Mouse (Mus musculus): ENCODE data around the gene Ankrd26.
"Not testable (repeated sequence)": the region's sequence is repeated elsewhere in the genome, so short reads cannot be mapped to it uniquely, and the experiment has no call there.

Ankrd26 gene

DNA sequence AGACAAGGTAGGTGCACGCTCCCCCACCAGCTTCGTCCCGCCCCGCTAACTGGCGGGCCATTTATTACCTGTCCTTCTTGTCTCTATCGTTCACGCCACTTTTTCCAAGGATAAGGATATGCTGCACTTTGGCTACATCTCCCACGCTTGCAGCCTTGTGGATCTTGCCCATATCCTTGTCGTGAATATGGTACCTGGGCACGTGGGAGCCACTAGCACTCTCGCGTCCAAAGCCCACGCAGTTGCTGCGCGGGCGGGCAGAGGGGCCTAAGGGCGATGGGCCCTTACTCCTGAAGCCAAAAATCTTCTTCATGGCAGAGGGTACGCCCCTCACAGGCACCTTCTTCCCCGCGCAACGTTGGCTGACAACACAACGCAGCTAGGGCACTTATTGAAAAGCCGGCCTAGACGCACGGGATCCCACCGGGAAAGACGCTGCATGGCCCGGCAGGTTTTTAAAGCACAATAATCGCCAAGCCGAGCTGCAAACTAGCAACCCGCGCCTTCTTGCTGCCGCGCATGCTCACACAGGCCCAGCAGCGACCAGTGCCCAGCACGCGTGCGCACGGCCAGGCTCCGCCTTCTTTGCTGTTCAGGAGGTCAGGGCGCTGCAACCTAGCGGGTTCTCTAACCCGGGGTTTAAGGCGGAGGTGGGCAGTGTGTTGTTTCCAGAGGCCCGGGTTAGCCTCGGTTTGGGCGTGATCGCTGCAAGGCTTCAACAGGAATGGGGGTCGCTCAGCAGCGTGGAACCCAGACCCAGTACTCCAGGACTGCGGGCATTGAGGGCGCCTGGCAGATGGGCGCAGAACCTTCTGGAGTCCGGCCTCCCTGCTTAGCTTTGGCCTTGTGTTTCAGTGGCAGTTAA is at the start of gene Ankrd26:
Gene Ankrd26 (minus strand): TSS at position 482 of the 865 bp plus-strand sequence.
- peak; percentile 93 for DNase-seq

DNA sequence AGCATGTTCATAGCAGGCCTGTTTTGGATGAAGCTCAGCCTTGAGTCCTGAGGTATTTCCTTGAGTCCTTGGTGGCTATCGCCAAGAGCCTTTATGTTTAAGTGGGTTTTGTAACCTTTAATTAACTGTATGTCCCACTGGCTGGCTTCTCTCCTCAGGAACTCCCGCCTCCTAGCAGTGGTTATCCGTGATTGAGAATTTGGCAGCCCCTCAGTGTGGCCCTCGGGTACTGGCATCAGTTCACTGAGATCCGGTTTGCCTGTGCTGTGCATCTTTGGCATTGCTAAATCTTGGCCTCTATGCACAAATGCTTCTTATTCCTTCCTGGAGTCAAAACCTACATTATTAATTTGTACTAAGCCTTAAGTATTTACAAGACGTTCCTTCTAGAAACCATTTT is 46.9 kb upstream of the Ankrd26 start:
- DNase-seq: no peak

DNA sequence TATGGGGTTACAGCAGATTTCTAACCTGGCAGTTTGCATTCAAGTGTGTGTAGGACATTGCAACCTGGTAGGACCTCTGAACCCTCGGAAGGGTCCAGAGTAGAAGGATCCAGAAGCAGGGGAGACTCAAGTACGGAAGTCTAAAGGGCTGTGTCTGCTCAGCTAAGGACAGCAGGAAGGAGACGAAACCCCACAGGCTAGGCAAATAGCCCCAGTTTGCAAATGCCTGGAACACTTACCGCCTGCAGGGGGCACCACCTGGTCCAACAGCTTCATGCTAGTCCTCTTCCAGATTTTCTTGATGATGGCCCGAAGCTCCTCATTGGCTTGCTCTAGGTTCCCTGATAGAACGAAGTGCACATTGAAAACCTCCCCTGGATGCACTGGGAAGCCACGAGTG is 43.9 kb upstream of the Ankrd26 start:
- DNase-seq: no peak

DNA sequence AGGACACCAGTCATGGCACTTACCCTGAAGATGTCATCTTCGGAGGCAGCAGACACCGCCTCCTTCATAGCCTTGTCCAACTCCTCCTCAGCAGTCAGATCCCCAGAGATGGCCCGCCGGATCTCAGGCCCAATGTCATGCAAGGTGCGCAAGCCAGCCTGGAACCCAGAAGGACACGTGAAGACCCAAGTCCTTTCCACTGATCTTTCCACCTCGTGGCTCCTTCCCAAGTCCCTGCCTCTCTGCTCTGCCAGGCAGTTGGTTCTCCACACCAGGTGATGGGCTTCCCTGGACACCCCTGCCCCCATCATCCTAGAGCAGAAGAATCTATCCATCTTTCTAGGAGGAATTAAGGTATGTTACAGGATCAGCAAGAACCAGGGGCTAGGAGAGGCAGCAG is 41.8 kb upstream of the Ankrd26 start:
- no peak for DNase-seq

DNA sequence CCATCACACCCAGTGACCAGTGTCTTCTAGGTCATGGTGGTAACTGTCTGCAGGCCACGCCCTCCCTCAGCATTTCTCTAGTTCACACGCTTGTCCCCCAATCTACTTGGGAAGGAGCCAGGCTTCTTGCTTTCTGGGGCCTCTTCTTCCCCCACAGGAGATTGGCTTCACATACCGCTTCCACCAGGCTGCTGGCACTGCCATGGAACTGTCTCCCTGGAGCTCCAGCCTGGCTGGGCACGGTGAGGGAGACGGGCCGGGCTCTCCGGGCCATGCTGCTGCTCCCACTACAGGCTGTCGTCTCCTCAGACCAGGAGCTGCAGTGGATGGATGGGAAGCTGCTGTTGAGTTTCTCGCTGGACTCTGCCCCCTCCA is 33.6 kb upstream of the Ankrd26 start:
- no peak for DNase-seq

DNA sequence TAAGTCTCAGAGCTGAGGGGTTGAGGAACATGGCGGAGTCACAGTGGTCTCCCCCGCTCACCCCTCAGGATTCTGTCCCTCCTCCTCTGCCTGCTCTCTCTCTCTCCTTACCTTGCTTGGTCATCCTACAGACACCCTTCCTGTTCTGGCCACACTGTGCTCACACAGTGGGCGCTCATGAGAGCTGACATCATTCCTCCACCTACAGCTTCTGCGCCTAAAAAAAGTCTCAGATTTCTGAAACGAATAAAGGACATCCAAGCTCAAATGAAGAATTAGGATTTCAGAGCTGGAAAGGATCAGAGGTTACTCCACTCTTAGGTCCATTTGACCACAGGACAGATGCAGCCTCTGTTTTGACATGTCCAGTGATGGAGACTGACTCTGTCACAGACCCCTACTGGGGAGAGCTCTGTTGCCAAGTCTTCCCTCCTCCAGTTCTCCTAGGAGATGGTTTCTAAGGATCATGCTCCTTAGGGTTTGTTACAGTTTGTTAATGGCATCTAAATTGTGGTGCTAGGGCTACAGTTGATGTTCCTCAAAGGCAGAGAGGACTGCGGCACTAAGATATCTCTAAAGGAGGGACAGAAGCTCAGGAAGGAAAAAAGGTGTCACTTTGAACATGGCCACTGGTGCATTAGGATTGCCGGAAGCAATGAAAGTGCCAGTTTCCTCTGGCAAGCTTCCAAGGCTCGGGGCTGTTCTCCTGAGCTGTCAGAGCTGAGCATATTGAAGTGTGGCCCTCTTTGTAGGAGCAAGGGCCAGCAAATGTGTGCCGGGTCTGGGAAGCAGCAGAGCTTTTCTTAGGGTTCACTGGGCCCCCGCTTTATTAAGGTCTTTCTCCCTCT is 33.0 kb upstream of the Ankrd26 start:
- no peak for DNase-seq

DNA sequence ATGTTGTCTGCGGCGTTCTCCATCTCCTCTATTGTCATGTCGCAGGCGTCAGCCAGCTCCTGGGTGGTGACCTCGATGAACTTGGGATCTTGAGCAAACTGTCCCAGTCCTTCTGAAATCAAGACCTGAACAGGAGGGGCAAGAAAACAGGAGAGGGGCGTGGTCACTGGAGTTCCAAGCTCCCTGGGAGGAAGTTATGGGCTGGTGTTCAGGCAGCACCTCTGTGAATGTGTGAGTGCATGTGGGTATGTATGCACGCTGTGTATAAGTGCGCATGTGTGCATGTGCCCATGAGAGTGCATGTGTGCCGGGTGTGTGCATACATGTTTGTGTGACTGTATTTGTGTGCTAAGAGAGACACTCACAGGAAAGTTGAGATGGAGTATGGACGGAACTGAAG is 32.0 kb upstream of the Ankrd26 start:
- no peak for DNase-seq

DNA sequence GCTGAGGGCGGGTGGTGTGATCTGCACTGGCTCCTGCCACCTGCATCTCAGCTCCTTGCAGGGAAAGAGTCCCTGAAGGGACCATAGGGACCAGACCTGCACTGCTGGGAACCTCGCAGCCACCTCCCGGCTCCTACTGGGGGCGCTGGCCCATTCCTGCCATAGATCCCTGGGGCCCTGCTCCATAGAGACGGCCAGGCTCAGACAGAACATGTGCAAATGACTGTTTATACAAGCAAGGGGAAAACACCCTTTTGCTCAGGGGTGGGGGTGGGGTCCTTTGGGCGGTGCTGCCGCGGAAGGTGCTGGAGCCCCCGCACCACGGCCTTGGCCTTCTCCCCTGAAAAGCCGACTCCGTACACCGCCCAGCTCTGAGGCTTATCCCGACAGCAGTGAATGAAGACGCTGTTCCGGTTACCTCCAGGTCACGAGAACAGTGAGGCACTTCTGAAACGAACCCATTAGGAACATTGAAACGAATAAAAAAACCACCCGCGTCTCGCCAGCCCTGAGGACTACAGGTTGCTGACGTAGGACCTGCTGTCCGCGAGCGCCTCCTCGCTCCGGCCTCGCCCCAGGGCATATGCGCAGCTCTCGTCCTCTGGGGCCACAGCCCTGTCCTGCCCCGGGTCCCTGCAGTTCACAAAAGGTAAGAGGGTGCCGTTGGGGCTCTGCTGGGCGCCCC is 31.5 kb upstream of the Ankrd26 start:
- no peak for DNase-seq

DNA sequence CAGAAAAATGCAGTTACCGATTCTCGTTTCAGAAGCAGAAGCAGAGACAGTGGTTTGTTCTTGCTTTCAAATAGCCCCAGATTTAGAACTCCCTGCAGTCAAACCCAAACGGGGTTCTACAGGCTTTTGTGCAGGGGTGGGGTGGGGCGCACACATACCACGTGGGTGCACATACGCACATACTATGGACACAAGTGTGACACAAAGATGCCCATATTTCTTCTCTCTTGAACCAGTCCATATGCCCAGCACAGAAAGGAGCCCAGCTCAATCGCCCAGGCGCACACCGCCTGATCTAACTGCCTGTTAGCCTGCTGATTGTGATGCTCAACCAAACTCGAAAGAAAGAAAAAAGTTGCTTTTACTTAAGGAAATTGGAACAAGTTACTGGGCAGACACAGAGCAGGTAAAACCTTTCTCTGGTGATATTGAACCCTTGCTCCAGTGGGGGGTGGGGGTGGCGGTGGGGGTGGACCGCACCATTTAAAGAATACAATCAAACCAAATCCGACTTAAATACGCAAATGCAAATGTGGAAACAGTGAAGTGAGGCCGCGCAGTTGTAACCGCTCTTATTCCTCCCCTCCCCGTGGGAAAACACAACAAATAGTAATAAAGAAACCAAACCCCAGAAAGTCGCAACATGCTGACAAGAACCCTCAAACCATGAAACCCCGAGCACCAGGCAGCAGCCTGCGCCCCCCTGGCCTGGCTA is 30.8 kb upstream of the Ankrd26 start:
- no peak for DNase-seq

DNA sequence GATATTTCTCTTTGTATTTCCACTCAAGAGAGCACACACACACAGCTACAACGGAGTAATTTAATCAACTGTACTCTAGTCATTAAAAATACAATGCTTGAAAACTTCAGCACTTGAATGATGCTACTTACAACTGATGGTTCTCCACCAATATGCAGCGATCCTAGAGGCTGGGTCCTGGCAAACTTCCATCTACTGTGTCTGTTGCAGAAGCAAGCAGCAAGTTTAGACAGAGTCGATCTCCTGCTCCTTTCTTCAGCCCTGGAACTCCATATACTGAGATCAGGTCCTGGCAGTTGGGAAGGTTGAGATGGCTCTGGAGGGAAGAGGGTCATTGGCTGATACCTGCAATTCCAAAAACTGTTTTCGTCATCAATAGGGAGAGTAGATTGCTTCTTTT is 16.7 kb upstream of the Ankrd26 start:
- not testable (repeated sequence) for DNase-seq

DNA sequence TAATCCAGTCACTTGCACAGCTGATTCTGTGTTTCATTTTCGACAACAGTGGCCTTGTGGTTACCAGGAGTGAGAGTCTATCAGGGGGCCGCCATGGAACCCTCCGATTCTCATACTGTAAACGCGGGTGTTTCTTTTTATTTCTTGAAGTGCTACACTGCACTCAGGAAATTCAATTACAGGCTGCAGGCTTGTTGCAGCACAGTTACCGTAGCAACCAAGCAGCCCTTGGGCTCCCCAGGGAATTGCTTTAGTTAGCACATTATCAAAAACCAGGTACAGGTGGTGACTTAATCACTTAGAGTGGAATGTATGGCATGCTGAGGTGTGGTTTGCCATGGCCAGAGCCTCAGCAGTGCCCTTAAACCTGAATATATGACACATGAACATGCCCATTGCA is 12.3 kb upstream of the Ankrd26 start:
- DNase-seq: no peak

DNA sequence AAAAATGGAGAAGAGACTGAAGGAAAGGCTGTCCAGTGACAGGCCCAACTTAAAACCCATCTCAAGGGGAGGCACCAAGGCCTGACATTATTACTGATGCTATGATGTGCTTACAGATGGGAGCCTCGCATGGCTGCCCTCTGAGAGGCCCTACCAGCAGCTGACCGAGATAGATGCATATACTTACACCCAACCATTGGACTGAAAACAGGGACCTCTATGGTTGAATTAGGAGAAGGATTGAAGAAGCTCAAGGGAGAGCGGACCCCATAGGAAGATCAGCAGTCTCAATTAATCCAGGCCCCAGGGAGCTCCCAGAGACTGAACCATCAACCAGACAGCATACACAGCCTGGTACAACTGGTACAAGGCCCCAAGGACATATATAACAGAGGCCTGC is 5.8 kb upstream of the Ankrd26 start:
- no peak for DNase-seq

DNA sequence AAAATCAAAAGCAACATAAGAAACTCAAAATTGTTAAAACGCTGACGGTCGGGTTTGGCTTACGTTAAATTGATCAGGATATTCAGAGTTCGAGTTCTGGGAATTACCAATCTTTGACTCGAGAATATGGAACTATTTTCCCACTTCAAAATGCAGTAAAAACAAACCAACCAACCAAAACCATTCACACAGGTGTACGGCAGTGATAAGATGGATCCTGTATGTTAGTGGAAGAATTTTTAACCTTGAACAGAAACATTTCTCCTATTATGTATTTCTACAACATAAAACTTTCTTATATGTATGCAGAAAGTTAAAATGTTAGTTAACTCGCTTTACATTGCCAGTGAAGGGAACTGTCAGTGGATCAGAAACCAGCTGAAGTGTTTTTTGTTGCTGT is 801 bp downstream of the Ankrd26 start:
- no peak for DNase-seq

DNA sequence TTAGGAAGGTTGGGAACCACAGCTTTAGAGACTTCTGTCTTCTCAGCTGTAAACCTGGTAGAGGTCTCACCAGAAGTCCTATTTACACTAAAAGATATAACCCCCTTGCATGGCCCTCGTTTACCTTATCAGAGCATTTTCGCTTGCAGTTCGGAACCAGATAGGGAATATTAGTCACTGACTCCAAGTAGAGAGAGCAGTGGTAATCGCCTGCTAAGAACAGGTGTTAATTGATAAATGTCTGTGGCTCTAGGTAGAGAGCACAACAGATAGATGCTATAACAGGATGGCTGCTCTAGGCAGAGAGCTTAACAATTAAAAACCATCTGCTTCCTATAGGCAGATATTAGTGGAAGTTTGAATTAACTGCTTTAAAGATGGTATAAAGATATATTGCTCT is 23.4 kb downstream of the Ankrd26 start:
- DNase-seq: no peak

DNA sequence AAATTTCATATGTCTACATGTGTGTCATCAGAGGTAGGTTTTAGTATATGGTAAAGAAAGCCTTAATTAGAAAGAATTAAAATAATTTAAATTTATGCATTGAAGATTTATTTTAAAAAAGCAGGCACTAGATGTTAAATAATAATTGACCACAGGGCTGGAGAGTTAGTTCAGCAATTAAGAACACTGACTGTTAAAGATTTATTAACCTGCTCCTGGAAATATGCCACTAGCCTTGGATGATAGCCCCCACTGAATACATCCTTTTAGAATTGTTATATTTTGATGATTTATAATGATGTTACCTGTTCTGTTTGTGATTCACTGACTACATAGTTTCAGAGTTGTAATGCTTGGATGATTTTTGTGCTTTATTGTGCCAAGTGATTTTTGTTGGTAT is 24.8 kb downstream of the Ankrd26 start:
- not testable (repeated sequence) for DNase-seq

DNA sequence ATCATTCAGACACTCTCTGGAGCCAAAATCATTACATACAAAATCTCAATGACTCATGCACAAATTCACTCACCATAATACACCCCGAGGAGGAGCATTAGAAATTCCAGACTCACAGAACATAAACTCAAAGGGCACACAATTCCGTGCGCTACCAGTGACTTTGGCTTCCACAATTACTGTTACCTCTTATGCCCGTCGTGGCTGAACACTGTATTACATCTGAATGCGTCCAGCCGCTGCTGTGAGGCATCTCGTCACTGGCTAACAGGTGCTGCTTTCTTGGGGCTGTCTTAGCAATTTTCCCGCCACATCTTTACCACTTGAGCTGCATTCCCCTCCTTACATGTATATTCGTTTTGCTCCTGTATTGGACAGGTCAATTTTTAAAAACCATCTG is 26.7 kb downstream of the Ankrd26 start:
- DNase-seq: no peak

DNA sequence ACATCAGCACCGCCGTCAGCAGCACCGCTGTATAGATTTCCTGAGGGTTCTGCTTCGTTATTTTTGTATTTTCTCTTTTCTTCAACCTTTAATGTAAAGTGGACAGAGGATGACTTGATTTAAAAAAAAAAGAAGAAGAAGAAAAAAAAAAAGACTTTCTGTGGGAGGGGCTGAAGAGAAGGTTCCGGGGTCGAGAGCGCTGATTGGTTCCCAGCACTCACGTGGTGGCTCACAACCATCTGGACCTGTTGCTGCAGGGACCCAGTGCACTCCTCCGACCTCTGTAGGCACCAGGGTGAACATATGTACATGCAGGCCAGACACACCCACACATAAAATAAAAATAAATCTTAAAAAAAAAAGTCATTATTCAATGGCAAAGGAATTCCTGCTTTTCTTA is 28.6 kb downstream of the Ankrd26 start:
- DNase-seq: no peak

DNA sequence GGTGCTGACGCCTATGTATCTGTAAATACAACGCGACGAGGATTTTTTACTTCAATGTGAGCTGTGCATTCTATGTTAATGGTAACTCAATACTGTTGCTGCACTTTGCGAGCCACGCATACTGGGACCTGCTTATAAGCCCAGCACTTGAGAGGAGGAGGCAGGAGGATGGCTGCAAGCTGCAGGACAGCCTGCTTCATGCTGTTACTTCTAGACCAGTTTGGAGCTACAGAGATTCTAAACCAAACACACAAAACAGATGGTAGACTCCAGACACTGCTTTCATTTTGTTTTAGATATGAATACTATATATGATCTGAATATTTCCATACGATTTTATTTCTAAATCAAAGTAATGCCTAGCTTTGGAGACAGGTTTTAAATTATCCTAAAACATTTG is 41.4 kb downstream of the Ankrd26 start:
- DNase-seq: no peak

DNA sequence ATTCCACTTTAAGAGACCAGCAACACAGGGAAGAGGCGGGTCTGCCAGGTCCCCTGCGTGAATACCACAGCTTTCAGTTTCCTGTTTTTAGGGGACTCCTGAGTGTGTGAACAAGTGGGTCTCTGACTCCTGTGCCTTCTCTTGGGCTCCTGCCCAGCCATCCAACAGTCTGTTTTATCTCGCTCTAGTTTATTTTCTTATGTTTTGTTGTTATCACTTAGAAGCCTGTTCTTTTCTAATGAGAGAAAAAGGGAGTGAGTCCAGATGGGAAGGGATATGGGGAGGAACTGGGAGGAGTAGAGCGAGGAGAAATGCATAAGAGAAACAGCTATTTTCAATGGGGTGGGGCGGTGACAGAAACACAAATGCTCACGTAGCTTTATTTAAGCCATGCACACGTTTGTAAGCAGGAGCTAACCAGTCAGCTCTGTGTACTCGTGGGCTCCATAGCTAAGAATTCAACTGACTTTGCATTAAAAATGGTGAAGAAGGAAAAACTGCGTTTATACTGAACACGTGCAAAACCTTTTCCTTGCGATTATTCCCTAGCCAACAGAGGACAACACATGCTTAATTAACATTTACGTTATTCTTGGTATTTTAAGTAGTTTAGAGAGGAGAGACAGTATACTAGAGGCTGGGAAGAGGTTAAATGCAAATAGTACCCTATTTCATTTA is 48.6 kb downstream of the Ankrd26 start:
- no peak for DNase-seq

DNA sequence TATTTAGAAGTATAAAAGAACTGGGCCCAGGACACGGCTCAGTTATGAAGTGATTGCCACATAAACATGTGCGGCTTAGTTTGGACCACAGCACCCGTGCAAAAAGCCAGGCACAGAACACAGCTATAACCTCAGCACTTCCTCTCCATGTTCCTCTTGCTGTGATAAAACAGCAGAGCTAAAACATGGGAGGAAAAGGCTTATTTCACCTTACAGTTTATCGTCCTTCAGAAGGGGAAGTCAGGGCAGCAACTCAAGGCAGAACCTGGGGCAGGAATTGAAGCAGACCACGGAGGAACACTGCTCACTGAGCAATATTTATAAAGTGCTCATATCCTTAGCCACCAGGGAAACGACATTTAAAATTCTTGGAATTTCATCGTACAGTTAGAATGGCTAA is 63.0 kb downstream of the Ankrd26 start:
- no peak for DNase-seq

DNA sequence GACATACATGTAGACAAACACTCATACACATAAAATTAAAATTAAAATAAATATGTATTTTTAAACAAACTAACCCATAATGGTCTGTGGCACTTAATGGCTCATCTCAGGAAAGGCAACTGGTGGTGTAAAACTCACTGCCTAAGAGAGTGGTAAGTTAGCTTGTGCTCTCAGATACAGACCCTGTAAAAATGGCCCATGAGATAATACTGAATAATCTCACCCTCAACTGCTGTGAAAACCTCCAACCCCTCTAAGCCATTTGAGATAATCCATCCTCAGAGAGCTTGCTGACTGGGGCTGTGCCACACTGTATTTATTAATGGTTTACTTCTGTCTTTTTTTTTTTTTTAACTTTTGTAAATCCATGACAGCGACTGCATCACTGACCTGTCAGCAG is 79.9 kb downstream of the Ankrd26 start:
- no peak for DNase-seq

DNA sequence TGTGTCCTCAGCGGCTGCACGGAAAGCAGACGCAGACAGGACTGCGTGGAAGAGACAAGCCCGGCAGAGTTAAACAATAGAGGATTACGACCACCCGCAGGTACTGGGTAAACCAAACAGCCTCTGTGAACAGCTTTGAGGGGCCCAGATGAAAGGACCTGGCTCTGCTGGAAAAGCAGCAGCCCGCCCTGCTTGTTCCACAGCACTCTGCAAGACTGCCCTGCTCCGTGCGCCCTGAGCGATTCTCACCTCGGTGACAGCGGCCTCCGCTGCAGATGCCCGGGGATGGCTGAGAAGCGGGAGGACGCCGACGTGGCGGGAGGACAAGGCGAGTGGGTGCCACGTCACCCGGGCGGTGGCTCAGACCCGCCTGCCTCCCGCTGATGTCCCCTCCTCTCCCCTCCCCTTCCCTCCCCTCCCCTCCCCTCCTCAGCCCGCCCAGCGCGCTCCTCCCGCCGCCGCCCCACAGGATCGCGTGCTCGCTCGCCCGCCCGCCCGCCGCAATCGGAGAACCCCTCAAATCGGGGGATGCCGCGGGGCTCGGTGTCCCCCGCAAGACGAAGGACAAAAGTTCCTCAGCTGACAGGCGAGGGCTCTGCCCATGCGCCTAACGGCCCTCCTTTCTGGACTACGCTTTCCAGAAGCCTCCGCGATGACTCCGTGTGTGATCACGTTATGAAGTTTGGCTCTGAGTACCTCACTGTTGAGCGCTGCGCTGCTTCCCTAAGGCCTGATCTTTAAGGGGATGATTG is 82.9 kb downstream of the Ankrd26 start, which contains the start of gene Zfp9:
Gene Zfp9 (minus strand): TSS at position 364 of the 752 bp plus-strand sequence.
- DNase-seq: peak; percentile 18

Data from thymus, postnatal 25 days (tissue).